Mouse (Mus musculus) forebrain, postnatal 0 days (tissue): Measurements from ENCODE around the gene Cars2. TPM values are rescaled to one million over a fixed set of nuclear protein-coding genes. Genes with fewer than 3 reads are reported as not detected.
A peak's percentile ranks its signal among the peaks of the same experiment; 100 is the strongest.
"Not testable (repeated sequence)": the region's sequence is repeated elsewhere in the genome, so short reads cannot be mapped to it uniquely, and the experiment has no call there.

ENCODE experiments used
- ATAC-seq: fragments of 200-750 bp; cut with Nextera tagmentation; 2 replicates; pipeline ENCODE4 v1.8.0; 2017; ENCODE audit warnings: mild to moderate bottlenecking, moderate library complexity
- DNase-seq: peaks from one replicate; pipeline ENCODE4 v3.0.0-alpha.2; 2015
- H3K27ac ChIP-seq: fragments of 300-500 bp; sonication (generic); 2 replicates; pipeline ENCODE4 v1.5.1; 2014; ENCODE audit warnings: low read depth, mild to moderate bottlenecking, antibody characterized with exemption, low read length, moderate library complexity, mixed read lengths
- H3K27me3 ChIP-seq: fragments of 300-500 bp; sonication (generic); 2 replicates; pipeline ENCODE4 v1.6.1; 2014; ENCODE audit warnings: mild to moderate bottlenecking, low read length, mixed read lengths; ENCODE audit not compliant: insufficient read depth
- H3K36me3 ChIP-seq: fragments of 300-500 bp; sonication (generic); 2 replicates; pipeline ENCODE4 v1.6.1; 2014; ENCODE audit warnings: mild to moderate bottlenecking, moderate library complexity; ENCODE audit not compliant: insufficient read depth
- H3K4me1 ChIP-seq: fragments of 300-500 bp; sonication (generic); 2 replicates; pipeline ENCODE4 v1.6.1; 2014; ENCODE audit warnings: antibody characterized with exemption; ENCODE audit not compliant: insufficient read depth
- H3K4me2 ChIP-seq: fragments of 300-500 bp; sonication (generic); 2 replicates; pipeline ENCODE4 v1.6.1; 2014; ENCODE audit warnings: low read depth, mild to moderate bottlenecking, moderate library complexity
- H3K4me3 ChIP-seq: fragments of 300-500 bp; sonication (generic); 2 replicates; pipeline ENCODE4 v1.5.1; 2014; ENCODE audit warnings: low read depth, low read length, mixed read lengths
- H3K9ac ChIP-seq: fragments of 300-500 bp; sonication (generic); 2 replicates; pipeline ENCODE4 v1.6.1; 2014; ENCODE audit warnings: mild to moderate bottlenecking
- H3K9me3 ChIP-seq: fragments of 300-500 bp; sonication (generic); 2 replicates; pipeline ENCODE4 v1.6.1; 2016; ENCODE audit warnings: low read length
- CTCF ChIP-seq: sonication (generic); IDR thresholded peaks from 2 replicates; pipeline ENCODE4 v1.5.1; 2016; ENCODE audit warnings: antibody characterized with exemption, control low read depth, low read depth
- WGBS: fragments of 180-500 bp; shearing (Covaris S2); extraction: QIAGEN DNeasy Blood & Tissue Kit; methylation state at CpG from one replicate; pipeline ENCODE4 v1.1.7; 2014; 5-methylcytosine and 5-hydroxymethylcytosine counted together
- polyA plus RNA-seq: library from polyadenylated mRNA; unstranded; fragments of >200 nt; fragmentation: Nextera tagmentation; extraction: Ambion mirVana; gene quantifications from 2 replicates; pipeline ENCODE4 v1.2.1, GENCODE M21; 2015
- total RNA-seq: library from RNA; depleted of rRNA; stranded (reverse); fragments of >200 nt; gene quantifications from 2 replicates; pipeline ENCODE4 v1.2.3, GENCODE M21; 2014

The Cars2 gene
- total and polyA plus RNA-seq, 2 experiments from 2014 or later = 25.9 to 49.9 TPM

DNA sequence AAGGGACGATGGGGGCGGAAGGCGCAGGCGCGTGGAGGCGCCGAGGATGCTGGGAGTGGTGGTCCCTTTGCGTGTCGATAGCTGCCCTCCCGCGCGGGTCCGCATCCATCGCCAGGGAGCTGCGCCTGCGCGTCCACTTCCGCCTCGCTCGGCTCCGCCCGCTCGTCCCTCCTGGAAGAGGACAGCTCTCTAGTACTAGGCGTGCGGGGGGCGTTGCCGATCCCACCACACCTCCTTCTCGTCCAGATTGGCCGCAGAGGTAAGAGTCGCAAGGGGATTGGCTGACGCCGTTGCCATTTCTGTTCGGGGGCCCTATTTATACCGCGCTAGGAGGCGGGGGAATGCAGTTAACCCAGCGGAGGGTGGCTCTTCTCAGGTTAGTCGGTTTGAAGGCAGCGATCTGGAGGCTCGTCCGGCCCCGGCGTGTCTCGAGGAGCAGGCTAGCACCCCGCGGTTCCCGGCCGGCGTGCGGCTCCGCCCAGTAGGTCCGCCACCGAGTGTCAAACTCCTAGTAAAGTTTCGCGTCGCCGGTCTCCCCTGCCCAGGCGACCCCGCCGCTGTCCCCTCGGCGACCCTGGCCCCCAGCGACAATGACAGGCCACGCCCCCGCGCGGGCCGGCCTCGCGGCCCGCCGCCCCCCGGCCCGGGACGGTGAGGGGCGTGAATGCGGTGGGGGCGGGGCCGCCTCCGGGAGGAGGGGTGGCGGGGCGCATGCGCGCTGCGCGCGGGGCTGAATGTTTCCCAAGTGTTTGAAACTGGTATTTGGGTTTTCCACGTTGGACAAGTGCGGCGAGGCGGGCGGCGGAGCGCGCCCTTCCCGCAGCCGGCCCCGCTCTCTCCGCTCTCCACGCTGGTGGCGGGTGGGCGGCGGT lies 5.4 kb upstream of the Cars2 start:
- TF ChIP-seq CTCF = no peak
- Histone ChIP-seq H3K27me3 (no peaks in the 10 kb centered on the region), H3K4me2 (peak overlapping the region; percentile 86), H3K27ac (peak overlapping the region; percentile 100), H3K4me1 (peaks cover 7% of the 10 kb centered on the region; the same call in 1 of the 2 replicates), H3K9me3 (no peaks in the 10 kb centered on the region), H3K4me3 (peak overlapping the region; percentile 91), H3K9ac (peak overlapping the region; percentile 97), H3K36me3 (no peaks in the 10 kb centered on the region)
- WGBS = 3% methylated on average over 84 of the region's 103 CpGs
- ATAC-seq (peak; percentile 88), DNase-seq (peak; percentile 100)

DNA sequence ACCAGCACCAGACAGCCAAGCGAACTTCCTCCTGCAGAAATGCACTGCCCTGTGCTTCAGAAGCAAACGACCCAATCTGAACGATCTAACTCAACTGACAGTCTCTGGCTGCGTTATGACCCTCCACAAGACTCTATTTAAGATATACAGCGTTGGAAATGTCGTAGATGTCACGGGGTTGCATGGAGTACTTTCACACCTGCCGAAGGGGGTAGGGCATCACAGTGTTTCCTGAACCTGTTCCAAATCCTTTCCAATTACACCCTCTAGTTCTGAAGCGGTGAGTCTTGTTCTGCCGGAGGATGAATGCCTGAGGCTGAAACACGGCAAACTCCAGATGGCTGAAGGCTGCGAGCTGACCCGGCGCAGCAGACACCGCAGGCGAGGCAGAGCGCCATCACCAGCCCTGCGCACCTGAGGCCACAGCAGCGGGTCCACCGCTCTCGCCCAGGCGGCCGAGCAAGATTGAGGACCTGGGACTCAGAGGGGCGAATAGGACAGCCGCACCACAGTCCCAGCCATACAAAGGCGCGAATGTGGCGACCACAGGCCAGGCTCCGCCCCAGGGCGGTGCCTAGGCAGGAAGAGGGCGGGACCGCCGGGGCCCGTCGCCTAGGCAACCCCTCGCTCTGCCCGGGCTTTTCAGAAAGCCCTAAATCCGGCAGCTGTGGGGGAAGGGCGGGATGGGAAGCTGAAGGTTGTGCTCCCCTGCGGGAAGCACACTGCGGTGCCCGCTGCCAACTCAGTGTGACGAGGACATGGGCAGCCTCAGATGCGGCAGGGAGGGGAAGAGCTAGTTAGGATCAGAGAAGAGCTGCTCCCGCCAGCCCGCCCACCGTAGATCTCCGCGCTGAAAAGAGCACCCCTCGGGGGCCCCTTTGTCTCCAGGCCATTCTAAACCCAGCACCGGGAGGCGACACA lies 4.5 kb upstream of the Cars2 start, which contains the start of gene Ing1:
TSS of gene Ing1 (plus strand) at position 773 of the 921 bp plus-strand sequence.
- WGBS = 1% methylated on average over 52 of the region's 52 CpGs
- TF ChIP-seq CTCF = no peak

DNA sequence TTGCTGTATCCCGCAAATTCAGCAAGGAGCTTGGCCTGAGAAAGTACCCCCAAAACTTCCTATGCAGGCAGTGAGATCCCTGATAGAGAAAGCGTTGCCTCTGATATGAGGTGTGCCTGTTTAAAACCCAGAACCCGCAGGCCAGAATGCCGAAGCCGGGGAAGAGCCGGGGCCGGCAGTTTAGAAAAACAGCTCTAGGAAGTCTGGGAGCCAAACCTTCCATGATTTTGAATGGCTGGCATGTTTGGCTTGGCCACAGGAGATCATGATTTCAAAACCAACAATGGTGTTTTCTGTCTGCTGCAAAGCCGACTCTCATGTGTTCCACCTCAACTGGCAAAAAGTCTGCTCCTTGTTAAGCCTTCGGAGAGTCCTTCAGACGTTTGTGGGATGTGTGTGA lies 1.8 kb upstream of the Cars2 start:
- Histone ChIP-seq H3K27me3 (no peaks in the 10 kb centered on the region), H3K4me3 (no peak overlapping the region), H3K4me1 (peaks cover 8% of the 10 kb centered on the region; the same call in 1 of the 2 replicates), H3K27ac (no peak overlapping the region), H3K9ac (no peak overlapping the region), H3K4me2 (no peak overlapping the region), H3K36me3 (no peaks in the 10 kb centered on the region), H3K9me3 (no peaks in the 10 kb centered on the region)
- TF ChIP-seq CTCF = no peak
- WGBS = 89% methylated on average over 10 of the region's 10 CpGs
- ATAC-seq (no peak), DNase-seq (no peak)

More for the DNA sequence above, 4.5 kb upstream of the Cars2 start, which contains the start of gene Ing1:
- peak within 1 kb of the TSS; percentile 100 for H3K27ac ChIP-seq
- DNase-seq (peak; percentile 98), ATAC-seq (peak; percentile 82)
- H3K27me3 ChIP-seq = no peaks in the 10 kb centered on the region
- peaks cover 9% of the 10 kb centered on the region; the same call in 1 of the 2 replicates for H3K4me1 ChIP-seq
- peak within 1 kb of the TSS; percentile 91 for H3K4me3 ChIP-seq
- H3K9ac ChIP-seq = peak within 1 kb of the TSS; percentile 97
- H3K4me2 ChIP-seq = peak within 1 kb of the TSS; percentile 86
- no peaks in the 10 kb centered on the region for H3K36me3 ChIP-seq
- no peaks in the 10 kb centered on the region for H3K9me3 ChIP-seq

DNA sequence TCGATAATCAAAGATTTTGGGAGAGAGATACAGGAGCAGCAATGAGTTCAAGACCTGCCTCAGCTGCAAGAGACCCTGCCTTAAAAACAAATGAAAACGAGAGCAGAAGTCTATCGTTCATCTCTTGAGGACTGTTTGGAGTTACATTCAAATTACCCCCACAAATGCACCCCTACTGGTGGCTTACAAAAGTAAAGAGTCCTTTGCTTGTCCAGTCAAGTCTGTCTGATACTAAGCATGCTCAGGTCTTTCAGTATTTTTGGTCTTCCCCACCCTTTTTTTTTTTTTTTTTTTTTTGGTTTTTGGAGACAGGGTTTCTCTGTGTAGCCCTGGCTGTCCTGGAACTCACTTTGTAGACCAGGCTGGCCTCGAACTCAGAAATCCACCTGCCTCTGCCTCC lies 914 bp upstream of the Cars2 start:
- H3K27ac ChIP-seq, H3K4me1 ChIP-seq, ATAC-seq, DNase-seq, H3K9me3 ChIP-seq, H3K27me3 ChIP-seq, H3K9ac ChIP-seq, H3K4me3 ChIP-seq, H3K36me3 ChIP-seq, H3K4me2 ChIP-seq: not testable (repeated sequence)
- peak; percentile 35 for TF ChIP-seq CTCF
- 69% methylated on average over 3 of the region's 4 CpGs for WGBS

DNA sequence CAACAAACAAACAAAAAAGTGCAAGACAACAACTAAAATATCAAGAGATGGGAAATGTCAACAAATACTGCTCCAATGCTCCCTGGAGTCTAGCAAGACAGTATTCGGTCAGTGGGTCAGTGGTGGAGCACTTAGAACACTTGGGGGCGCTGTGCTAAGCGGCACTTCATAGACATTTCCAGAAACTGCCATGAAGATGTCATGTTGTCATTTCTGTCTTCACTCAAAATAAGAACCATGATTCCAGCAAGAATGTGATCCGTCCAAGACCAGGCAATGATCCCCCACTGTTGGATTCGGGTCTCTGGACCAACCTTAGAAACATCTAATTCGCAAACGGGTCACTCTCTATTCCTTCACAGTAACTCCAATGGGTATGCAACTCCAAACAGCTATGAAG lies 877 bp downstream of the Cars2 start:
- no peaks in the 10 kb centered on the region for H3K27me3 ChIP-seq
- peak overlapping the region; percentile 84 for H3K4me2 ChIP-seq
- no peak for ATAC-seq
- H3K9me3 ChIP-seq = no peaks in the 10 kb centered on the region
- peak overlapping the region; percentile 89; the same call in 1 of the 2 replicates for H3K9ac ChIP-seq
- 23% methylated on average over 7 of the region's 7 CpGs for WGBS
- H3K4me3 ChIP-seq = peak overlapping the region; percentile 70
- peak; percentile 53 for DNase-seq
- peak; percentile 68 for TF ChIP-seq CTCF
- peak overlapping the region; percentile 92 for H3K27ac ChIP-seq
- peaks cover 8% of the 10 kb centered on the region; the same call in 1 of the 2 replicates for H3K4me1 ChIP-seq
- no peaks in the 10 kb centered on the region; the same call in 1 of the 2 replicates for H3K36me3 ChIP-seq

DNA sequence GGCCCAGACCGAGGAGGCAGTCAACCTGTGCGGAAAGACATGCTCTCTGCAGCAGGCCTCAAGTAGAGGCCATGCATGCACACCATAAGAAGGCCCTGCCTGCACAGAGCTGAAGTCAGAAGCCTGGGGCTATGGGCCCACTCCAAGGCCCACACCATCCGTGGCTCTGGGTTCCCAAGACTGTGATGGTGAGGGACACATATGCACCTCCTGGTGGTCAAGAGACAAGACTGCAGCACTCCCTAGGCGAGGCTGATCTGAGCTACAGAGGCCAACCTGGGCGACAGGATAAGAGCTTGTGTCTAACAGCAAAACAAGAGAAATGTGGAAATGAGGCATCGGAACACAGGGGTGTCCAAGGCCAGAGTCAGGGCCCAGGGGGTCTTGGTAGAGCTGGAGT lies 3.5 kb downstream of the Cars2 start:
- no peak for ATAC-seq
- Histone ChIP-seq H3K36me3 (peaks cover 8% of the 10 kb centered on the region), H3K4me1 (peaks cover 8% of the 10 kb centered on the region; the same call in 1 of the 2 replicates), H3K9me3 (no peaks in the 10 kb centered on the region), H3K4me2 (no peak overlapping the region), H3K27ac (no peak overlapping the region), H3K9ac (no peak overlapping the region), H3K27me3 (no peaks in the 10 kb centered on the region), H3K4me3 (no peak overlapping the region)
- TF ChIP-seq CTCF = peak; percentile 49
- DNase-seq = no peak
- 66% methylated on average over 6 of the region's 6 CpGs for WGBS
